Mouse (Mus musculus) bone marrow macrophage, adult 2 months (primary cell): Measurements from ENCODE around the gene Bace1. TPM values are rescaled to one million over a fixed set of nuclear protein-coding genes. Genes with fewer than 3 reads are reported as not detected.

Source experiments
- H3K27ac ChIP-seq: 2 replicates; pipeline ENCODE4 v1.5.1; 2012; ENCODE audit warnings: low read depth, low read length; ENCODE audit not compliant: insufficient read depth
- H3K4me1 ChIP-seq: 2 replicates; pipeline ENCODE4 v1.6.1; 2012; ENCODE audit warnings: low read length; ENCODE audit not compliant: control insufficient read depth, insufficient read depth
- H3K4me3 ChIP-seq: 2 replicates; pipeline ENCODE4 v1.5.1; 2012; ENCODE audit warnings: mild to moderate bottlenecking, low read length, moderate library complexity; ENCODE audit not compliant: insufficient read depth
- CTCF ChIP-seq: IDR thresholded peaks from 2 replicates; pipeline ENCODE4 v1.5.1; 2012; ENCODE audit warnings: low read depth, mild to moderate bottlenecking, low read length, moderate library complexity
- POLR2A ChIP-seq: IDR thresholded peaks from 2 replicates; pipeline ENCODE4 v1.6.1; 2012; ENCODE audit warnings: mild to moderate bottlenecking, low read depth, low read length, borderline replicate concordance
- polyA plus RNA-seq: library from polyadenylated mRNA; stranded (reverse); fragments of >200 nt; gene quantifications from 2 replicates; pipeline ENCODE4 v1.2.4, GENCODE M21; 2012; ENCODE audit not compliant: missing spikeins, insufficient read depth, insufficient read length

The Bace1 gene
- polyA plus RNA-seq, 1 experiment, result 2.0 TPM

GRCm38 (mm10) chr9:45806847-45807246 lies 31.5 kb upstream of the Bace1 start:
- no peak for TF ChIP-seq CTCF
- no peak for TF ChIP-seq POLR2A
- Histone ChIP-seq H3K27ac (no peak overlapping the region), H3K4me3 (no peak overlapping the region), H3K4me1 (no peaks in the 10 kb centered on the region)

DNA sequence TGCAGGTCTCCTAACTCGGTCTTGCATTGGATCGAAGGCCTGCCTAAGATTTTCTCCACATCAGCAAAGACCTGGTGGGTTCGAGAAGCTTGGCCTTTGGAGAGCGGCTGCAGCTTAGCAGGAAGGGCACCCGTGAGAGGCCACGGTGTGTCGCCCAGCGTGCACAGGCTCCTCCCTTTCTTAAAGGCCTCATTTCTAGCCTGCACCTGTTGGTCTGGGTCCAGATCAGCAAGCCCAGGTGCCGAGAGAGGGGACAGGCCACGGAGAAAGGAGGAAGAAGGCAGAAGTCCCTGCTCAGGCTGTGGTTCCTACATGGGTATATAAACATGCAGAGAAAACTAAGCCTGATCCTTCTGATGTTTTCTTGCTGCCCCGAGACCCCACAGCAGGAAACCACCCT lies 31.0 kb upstream of the Bace1 start:
- H3K4me3 ChIP-seq, result no peak overlapping the region
- no peak overlapping the region for H3K27ac ChIP-seq
- TF ChIP-seq CTCF, result no peak
- TF ChIP-seq POLR2A, result no peak
- H3K4me1 ChIP-seq, result no peaks in the 10 kb centered on the region

DNA sequence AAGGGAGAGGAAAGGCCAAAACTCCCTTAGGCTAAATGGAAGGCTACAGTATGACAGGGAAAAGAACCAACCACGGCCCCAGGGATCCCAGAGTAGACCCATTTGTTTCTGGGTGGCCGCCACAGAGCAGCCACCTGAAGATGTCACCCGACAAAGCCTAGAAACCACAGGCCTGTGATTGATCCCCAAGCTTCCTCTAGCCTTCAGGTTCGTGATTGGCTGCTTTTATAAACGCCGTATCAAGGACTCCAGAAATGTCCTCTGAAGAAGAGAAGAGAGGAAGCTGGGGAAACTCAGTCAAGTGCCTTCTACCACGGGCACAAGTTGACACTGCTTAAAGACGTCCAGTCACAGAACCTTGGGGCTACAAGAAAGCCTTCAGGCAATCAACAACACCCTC lies 30.6 kb upstream of the Bace1 start:
- Histone ChIP-seq H3K27ac (no peak overlapping the region), H3K4me3 (no peak overlapping the region), H3K4me1 (no peaks in the 10 kb centered on the region)
- TF ChIP-seq POLR2A, result no peak
- TF ChIP-seq CTCF, result no peak

DNA sequence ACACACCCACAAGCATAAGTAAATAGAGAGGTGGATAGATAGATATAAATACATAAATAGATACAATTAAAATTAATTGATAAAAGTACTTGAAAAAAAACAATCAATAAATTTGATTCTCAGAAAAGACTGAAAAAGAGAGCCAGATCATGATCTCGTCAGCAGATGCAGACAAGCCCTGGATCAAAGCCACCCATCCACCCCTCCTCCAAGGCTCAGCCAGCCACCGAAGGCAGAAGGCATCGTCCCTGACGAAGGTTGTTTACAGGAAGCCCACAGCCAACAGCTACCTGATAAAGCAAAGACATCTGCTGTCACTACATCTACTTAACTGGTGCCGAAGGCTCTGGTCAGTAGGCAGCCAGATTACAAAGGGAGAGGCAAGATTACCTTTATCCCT lies 26.4 kb upstream of the Bace1 start:
- Histone ChIP-seq H3K4me3 (no peak overlapping the region), H3K27ac (no peak overlapping the region), H3K4me1 (no peaks in the 10 kb centered on the region)
- TF ChIP-seq CTCF, result no peak

DNA sequence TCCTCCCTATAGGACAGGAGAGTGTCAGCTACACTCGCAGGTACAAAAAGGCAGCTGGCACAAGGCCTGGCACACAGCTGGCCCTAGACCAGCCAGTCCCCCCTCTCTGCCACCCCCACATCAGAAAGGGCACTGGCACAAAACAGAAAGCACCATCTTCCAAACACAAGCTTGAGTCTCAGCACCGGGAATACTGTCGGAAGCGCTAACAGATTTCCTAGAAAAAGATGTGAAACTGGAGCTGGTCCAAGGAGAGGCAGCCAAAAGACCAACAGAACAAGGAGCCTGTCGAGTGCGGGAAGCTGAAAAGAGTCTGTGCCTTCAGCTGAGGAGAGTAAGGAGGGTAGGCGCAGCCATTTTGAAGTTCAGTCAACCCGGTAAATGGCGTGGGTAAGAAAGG lies 23.3 kb upstream of the Bace1 start:
- TF ChIP-seq POLR2A (no peak), CTCF (no peak)
- no peaks in the 10 kb centered on the region for H3K4me1 ChIP-seq
- no peak overlapping the region for H3K27ac ChIP-seq
- no peak overlapping the region for H3K4me3 ChIP-seq

GRCm38 (mm10) chr9:45815525-45815924 lies 22.9 kb upstream of the Bace1 start:
- no peak overlapping the region for H3K4me3 ChIP-seq
- H3K4me1 ChIP-seq, result no peaks in the 10 kb centered on the region
- no peak overlapping the region for H3K27ac ChIP-seq
- TF ChIP-seq CTCF (no peak), POLR2A (no peak)

DNA sequence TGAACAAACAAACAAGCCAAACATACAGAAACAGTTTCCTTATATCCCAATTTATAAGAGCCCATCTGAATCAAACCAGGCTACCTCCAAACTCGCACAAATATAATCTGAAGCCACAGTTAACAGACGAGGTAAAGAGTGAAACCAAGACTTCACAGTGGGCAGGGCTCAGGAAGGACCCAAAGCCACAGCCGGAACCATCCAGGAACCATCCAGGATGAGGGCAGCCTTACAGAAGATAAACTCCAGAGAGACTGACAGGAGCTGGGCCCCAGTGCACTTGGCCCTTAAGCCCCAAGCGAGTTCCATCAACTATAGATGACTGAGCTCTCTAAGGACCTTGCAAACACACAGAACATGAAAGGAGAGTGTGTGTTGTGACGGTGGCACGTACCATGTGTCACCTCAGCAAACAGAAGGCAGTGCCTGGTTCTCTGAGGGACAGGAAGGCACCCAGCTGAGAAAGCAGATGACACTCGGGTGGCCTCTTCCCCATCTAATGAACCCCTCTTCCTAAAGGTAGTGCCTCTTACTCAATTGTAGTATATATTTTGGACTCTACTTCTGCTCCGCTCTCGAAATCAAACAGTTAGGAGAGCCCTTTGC lies 19.9 kb upstream of the Bace1 start:
- no peak overlapping the region for H3K4me3 ChIP-seq
- H3K4me1 ChIP-seq, result no peaks in the 10 kb centered on the region
- no peak overlapping the region for H3K27ac ChIP-seq
- no peak for TF ChIP-seq CTCF
- TF ChIP-seq POLR2A, result no peak

DNA sequence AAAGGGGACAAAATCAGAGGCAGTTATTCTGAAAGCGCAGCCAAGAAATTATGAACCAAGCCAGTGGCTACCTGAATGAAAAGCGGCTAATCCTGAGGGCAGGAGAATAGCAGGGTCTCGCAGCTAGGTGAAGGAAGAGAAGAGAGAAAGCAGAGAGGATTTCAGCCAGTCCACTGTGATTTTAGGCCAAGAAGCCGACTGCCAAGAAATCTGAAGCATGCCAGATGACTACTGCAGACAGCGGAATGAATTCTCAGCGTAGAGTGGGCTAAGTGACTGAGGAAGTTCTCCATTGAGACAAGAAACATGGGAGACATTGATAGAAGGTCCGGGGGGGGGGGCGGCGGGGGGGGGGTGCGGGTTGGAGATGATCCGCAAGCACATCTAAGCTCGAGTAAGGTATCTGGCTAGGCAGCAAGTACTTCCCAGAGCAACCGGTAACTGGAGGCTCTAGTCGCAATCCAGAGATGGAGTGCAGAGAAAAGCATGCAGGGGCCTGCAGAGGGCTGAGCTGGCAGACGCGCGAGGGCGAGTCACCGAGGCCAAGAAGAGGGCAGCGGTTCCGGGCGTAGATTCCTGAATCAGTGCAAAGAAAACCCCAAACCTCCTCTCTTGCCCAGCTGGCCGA lies 10.6 kb upstream of the Bace1 start:
- Histone ChIP-seq H3K4me1 (peaks cover 4% of the 10 kb centered on the region), H3K27ac (peak overlapping the region; percentile 32; the same call in 1 of the 2 replicates), H3K4me3 (peak overlapping the region; percentile 95)
- TF ChIP-seq POLR2A (no peak), CTCF (no peak)

DNA sequence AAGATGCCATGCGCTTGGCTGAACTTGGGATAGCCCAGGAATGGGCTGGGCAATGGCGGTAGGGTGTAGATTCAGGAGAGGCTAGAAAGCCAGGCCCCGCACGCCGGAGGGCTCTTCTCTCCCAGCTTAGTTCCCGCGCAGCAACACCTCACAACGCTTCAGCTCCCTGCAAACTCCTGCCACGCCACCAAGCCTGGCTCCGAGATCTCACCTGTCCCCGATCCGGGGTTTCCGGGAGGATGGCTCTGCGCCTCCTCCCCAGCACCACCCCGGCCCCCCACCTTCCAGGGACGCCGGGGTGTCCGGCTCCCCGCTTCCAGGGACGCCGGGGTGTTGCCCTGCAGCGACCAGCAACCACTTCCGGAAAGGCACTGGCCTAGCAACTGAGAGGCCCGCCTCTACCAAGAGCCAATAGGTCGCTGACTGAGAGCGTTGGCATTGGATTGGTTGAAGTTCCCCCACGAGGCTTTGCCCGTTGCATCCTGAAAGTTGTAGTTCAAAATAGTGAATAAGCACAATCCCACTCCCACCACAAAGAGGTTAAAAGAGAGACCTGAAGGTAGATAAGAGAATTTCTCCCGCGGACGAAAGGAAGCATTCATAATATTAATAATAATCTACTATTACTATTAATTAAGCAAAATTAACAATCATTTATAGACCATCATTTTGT lies 10.0 kb upstream of the Bace1 start, which contains the start of gene Cep164:
Cep164 (minus strand) TSS at position 401 of the 673 bp plus-strand sequence.
- TF ChIP-seq POLR2A, result no peak
- no peak for TF ChIP-seq CTCF
- Histone ChIP-seq H3K4me1 (peaks cover 4% of the 10 kb centered on the region), H3K27ac (peak within 1 kb of the TSS; percentile 32; the same call in 1 of the 2 replicates), H3K4me3 (peak within 1 kb of the TSS; percentile 95)

DNA sequence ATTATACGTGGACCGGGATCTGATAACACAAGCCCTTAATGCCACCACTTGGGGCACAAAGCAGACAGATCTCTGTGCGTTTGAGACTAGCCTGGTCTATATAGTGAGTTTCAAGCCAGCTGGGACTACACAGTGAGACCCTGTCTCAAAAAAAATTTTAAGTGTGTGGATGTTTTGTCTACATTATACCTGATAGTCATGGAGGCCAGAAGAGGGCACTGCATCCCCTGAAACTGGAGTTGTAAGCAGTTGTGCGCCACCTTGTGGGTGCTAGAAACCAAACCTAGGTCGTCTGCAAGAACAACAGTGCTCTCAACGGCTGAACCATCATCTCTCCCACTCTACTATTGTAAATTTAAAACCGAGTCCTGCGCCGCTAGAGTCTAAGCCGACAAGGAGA lies 9.3 kb upstream of the Bace1 start:
- TF ChIP-seq CTCF, result peak; percentile 97
- TF ChIP-seq POLR2A, result no peak
- H3K27ac ChIP-seq, result 0 out of 2 replicates have a peak overlapping the region, but pooled peaks have one; percentile 6
- H3K4me1 ChIP-seq, result peaks cover 4% of the 10 kb centered on the region
- H3K4me3 ChIP-seq, result peak overlapping the region; percentile 22; the same call in 1 of the 2 replicates
